Mouse (Mus musculus) lung, embryonic 15.5 days (tissue): Measurements from ENCODE around the gene Doc2g. TPM values are rescaled to one million over a fixed set of nuclear protein-coding genes. Genes with fewer than 3 reads are reported as not detected.
A peak's percentile ranks its signal among the peaks of the same experiment; 100 is the strongest.
"Not testable (repeated sequence)": the region's sequence is repeated elsewhere in the genome, so short reads cannot be mapped to it uniquely, and the experiment has no call there.

Source experiments
- ATAC-seq: fragments of 200-750 bp; cut with Nextera tagmentation; 2 replicates; pipeline ENCODE4 v1.8.0; 2017; ENCODE audit warnings: moderate number of reproducible peaks, borderline replicate concordance; ENCODE audit not compliant: low FRiP score, low TSS enrichment; ENCODE audit errors: extremely low read depth
- H3K27ac ChIP-seq: fragments of 300-500 bp; sonication (generic); 2 replicates; pipeline ENCODE4 v1.5.1; 2015; ENCODE audit warnings: moderate library complexity, mild to moderate bottlenecking, inconsistent platforms
- H3K27me3 ChIP-seq: fragments of 300-500 bp; sonication (generic); 2 replicates; pipeline ENCODE4 v1.6.1; 2015; ENCODE audit warnings: inconsistent platforms
- H3K36me3 ChIP-seq: fragments of 300-500 bp; sonication (generic); 2 replicates; pipeline ENCODE4 v1.6.1; 2015; ENCODE audit warnings: inconsistent platforms
- H3K4me1 ChIP-seq: fragments of 300-500 bp; sonication (generic); 2 replicates; pipeline ENCODE4 v1.6.1; 2015; ENCODE audit warnings: inconsistent platforms
- H3K4me2 ChIP-seq: fragments of 300-500 bp; sonication (generic); 2 replicates; pipeline ENCODE4 v1.6.1; 2015; ENCODE audit warnings: inconsistent platforms, mild to moderate bottlenecking, moderate library complexity
- H3K4me3 ChIP-seq: fragments of 300-500 bp; sonication (generic); 2 replicates; pipeline ENCODE4 v1.5.1; 2015; ENCODE audit warnings: mild to moderate bottlenecking, inconsistent platforms
- H3K9ac ChIP-seq: fragments of 300-500 bp; sonication (generic); 2 replicates; pipeline ENCODE4 v1.6.1; 2015; ENCODE audit warnings: inconsistent platforms
- H3K9me3 ChIP-seq: fragments of 300-500 bp; sonication (generic); 2 replicates; pipeline ENCODE4 v1.6.1; 2016; ENCODE audit warnings: inconsistent platforms
- WGBS: fragments of 180-500 bp; shearing (Covaris S2); methylation state at CpG from one replicate; pipeline ENCODE4 v1.1.7; 2015; 5-methylcytosine and 5-hydroxymethylcytosine counted together
- polyA plus RNA-seq: library from polyadenylated mRNA; unstranded; fragments of >200 nt; fragmentation: Nextera tagmentation; extraction: Ambion mirVana; gene quantifications from 2 replicates; pipeline ENCODE4 v1.2.1, GENCODE M21; 2015

The Doc2g gene
- polyA plus RNA-seq, result 3.6 and 4.9 TPM in 2 replicates

DNA sequence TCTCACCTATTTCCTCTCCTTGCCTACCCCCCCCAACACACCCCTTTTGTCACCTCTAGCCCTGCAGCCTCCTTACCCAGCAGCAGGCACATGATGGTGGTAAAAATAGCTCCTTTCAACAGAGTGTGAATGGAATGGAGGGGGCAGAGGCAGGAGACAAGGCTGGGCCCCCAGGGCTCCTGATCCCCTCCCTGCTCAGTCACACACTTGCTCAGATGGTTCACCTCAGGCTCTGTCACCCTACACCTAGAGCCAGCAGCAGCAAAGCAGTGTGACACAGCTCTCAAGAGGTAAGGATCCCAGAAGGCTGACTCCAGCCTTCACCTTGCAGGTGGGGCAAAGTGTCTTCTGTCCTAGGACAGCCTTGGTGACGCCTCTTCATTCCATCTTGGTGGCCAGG, at the start of gene Doc2g:
Gene Doc2g (plus strand): TSS at position 202 of the 400 bp plus-strand sequence.
- Histone ChIP-seq H3K36me3 (peaks cover 24% of the 10 kb centered on the region), H3K9me3 (no peaks in the 10 kb centered on the region), H3K27me3 (no peaks in the 10 kb centered on the region), H3K27ac (no peak within 1 kb of the TSS), H3K4me3 (no peak within 1 kb of the TSS), H3K9ac (no peak within 1 kb of the TSS), H3K4me1 (peaks cover 16% of the 10 kb centered on the region), H3K4me2 (no peak within 1 kb of the TSS)
- no peak for ATAC-seq
- WGBS, result 56% methylated on average over 1 of the region's 1 CpGs

DNA sequence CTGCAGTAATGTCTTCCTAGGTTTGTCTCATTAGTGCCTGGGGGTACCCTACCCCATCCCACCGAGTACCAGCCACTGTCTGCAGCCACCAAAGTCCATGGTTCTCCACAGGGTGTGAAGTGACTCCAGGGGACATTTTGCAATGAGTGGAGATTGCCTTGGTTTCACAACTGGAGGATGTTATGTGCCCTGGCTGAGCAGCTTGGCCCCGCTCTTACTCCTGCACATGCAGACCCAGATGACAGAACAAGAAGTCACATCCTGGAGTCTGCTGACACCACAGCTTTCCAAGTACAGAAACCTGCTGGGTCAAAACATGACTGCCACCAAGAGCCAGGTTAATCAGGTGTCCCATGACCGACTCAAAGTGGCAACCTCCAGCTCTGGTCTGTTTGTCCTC, 48.1 kb upstream of the Doc2g start:
- Histone ChIP-seq H3K36me3 (no peaks in the 10 kb centered on the region), H3K27me3 (no peaks in the 10 kb centered on the region), H3K9me3 (no peaks in the 10 kb centered on the region), H3K4me2 (no peak overlapping the region), H3K4me3 (no peak overlapping the region), H3K27ac (no peak overlapping the region), H3K9ac (no peak overlapping the region), H3K4me1 (no peaks in the 10 kb centered on the region)
- ATAC-seq, result no peak
- WGBS, result 70% methylated on average over 3 of the region's 3 CpGs

DNA sequence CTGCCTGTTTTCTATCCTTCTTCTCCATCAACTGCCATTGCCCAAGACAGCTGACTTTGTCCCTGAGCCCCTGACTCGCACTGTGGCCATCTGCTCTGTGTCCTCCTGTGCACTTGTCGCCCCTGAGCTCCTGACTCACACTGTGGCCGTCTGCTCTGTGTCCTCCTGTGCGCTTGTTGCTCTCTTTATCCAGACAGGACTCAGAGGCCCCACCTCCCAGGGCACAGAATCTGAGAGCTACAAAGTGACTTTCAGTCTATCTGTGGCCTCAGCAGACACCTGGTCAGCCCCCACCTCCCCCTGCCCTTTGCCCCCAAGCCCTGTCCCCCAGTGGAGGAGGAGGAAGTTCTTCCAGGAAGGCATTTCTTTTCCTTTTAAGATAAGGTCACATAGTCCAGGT, 47.3 kb upstream of the Doc2g start:
- no peak overlapping the region for H3K4me3 ChIP-seq
- 47% methylated on average over 4 of the region's 4 CpGs for WGBS
- H3K9me3 ChIP-seq, result no peaks in the 10 kb centered on the region
- H3K36me3 ChIP-seq, result no peaks in the 10 kb centered on the region
- H3K4me2 ChIP-seq, result no peak overlapping the region
- H3K4me1 ChIP-seq, result no peaks in the 10 kb centered on the region
- no peak for ATAC-seq
- no peak overlapping the region for H3K27ac ChIP-seq
- no peak overlapping the region for H3K9ac ChIP-seq
- H3K27me3 ChIP-seq, result no peaks in the 10 kb centered on the region

DNA sequence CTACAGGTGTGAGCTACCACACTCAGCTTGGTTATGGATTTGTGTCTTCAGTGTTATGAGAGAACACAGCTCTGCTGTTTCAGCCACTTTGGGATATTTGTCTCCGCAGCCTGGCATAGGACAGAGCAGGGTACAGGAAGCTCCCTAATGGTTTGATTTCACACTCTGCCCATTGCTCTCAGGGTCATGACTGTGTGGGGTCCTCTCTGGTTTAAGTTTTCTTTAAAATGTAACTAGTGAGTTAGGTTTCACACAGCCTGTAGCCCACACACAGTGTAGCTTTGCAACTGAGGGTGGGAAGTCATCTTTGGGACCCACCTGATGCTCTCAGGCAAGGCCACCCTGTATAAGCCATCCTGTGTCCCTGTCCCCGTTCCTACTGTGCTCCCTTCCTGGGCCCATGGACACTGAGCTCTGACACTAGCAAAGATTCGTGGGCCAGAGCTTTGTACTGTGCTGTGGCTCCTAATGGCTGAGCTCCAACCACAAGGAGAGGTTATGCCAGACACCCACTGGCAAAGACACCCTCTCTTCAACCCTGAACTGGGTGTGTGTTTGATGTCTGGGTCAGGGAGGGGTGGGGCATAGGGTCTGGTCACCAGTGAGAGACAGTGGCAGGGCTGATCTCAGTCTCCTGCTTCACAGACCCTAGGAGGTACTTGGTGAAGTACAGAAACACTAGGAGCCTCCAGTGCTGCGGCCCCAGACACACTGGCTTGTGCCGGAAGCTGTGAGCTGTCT, 45.6 kb upstream of the Doc2g start:
- not testable (repeated sequence) for H3K9ac ChIP-seq, H3K4me1 ChIP-seq, H3K27ac ChIP-seq, ATAC-seq, H3K27me3 ChIP-seq, H3K4me3 ChIP-seq, H3K9me3 ChIP-seq, H3K36me3 ChIP-seq, H3K4me2 ChIP-seq
- WGBS, result 76% methylated on average over 5 of the region's 5 CpGs

DNA sequence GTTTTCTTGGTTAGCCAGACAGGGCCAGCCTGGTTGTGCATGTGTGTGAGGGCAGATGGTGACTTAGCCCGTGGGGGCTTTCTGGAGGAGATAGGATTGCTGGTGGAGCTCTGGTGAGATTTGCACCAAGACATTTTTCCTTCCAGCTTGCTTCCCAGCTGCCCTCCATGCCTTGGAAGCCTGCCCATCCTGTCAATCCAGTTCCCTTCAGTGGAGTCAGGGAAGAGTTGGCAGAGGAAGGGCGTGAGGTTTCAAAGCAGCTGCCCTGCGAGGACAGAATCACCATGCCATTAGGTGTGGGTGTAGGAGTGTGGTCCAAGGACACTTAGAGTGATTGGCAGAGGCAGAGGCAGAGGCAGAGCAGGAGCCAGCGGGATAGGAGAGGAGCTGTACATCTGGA, 44.6 kb upstream of the Doc2g start, which contains the start of gene Aldh3b3:
Gene Aldh3b3 (plus strand): TSS at position 176 of the 400 bp plus-strand sequence.
- Histone ChIP-seq H3K4me3 (no peak within 1 kb of the TSS), H3K9ac (no peak within 1 kb of the TSS), H3K4me2 (no peak within 1 kb of the TSS), H3K27me3 (no peaks in the 10 kb centered on the region), H3K27ac (no peak within 1 kb of the TSS), H3K9me3 (no peaks in the 10 kb centered on the region), H3K36me3 (no peaks in the 10 kb centered on the region), H3K4me1 (no peaks in the 10 kb centered on the region)
- WGBS, result 46% methylated on average over 4 of the region's 4 CpGs
- ATAC-seq, result no peak

DNA sequence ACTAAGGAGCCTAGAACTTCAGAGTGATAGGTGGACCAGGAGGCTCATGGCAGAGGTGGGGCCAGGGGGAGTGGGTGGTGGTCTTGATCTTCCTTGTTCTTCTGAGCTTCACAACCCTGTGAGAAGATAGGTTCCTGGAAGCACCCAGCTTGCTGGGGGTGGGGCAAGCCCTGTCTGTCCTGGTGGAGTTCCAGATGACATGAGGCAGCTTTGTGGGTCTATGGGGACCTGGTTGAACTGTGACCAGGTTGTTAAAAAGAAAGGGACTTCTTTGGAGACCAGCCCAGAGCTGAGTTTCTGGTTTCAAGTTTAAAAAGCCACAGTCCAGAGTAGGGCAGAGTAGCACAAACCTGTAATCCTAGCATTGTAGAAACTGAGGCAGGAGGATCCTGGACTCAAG, 44.1 kb upstream of the Doc2g start:
- Histone ChIP-seq H3K9me3 (no peaks in the 10 kb centered on the region), H3K9ac (no peak overlapping the region), H3K27me3 (no peaks in the 10 kb centered on the region), H3K4me3 (no peak overlapping the region), H3K4me2 (no peak overlapping the region), H3K36me3 (no peaks in the 10 kb centered on the region), H3K4me1 (no peaks in the 10 kb centered on the region), H3K27ac (no peak overlapping the region)
- ATAC-seq, result no peak

DNA sequence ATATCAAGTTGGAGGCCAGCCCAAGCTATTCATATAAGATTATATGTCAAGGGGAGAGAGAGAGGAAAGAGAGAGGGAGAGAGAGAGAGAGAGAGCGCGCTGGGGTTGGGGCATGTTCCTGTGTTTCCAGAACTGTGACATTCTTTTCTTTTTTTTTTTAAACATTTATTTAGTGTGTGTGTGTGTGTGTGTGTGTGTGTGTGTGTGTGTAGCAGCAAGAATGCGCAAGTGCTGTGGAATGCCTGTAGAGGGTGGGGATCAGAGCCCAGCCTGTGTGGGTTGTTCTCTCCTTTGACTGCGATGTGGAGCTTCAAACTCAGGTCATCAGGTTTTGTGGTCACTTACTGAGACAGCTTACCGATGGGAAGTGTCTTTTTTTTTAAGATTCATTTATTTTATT, 42.9 kb upstream of the Doc2g start:
- H3K9ac ChIP-seq, result no peak overlapping the region
- no peaks in the 10 kb centered on the region for H3K36me3 ChIP-seq
- no peak overlapping the region for H3K4me2 ChIP-seq
- 58% methylated on average over 5 of the region's 5 CpGs for WGBS
- no peaks in the 10 kb centered on the region for H3K9me3 ChIP-seq
- H3K27ac ChIP-seq, result no peak overlapping the region
- H3K27me3 ChIP-seq, result no peaks in the 10 kb centered on the region
- H3K4me1 ChIP-seq, result no peaks in the 10 kb centered on the region
- 0 out of 2 replicates have a peak, but pooled peaks have one; percentile 8 for ATAC-seq
- H3K4me3 ChIP-seq, result no peak overlapping the region

DNA sequence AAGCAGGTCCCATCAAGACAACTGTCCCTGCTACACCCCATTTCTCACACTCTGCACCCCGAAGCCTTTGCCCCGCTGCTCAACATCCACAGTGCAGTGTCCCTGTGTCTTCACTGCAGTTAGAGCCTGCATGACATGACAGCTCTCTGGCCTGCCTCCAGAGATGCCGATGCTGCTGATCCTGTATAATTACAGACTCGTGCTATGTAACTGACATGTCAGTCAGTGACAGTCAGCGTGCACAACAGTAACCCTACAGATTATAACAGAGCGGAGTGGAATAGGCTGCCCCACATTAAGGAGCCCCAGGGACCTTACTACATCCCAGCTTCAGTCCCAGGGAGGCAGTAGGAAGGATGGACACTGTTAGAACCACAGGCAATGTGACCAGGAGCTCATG, 41.3 kb upstream of the Doc2g start:
- not testable (repeated sequence) for H3K9me3 ChIP-seq, H3K4me2 ChIP-seq, H3K27ac ChIP-seq, H3K4me1 ChIP-seq, H3K4me3 ChIP-seq, H3K36me3 ChIP-seq, ATAC-seq, H3K9ac ChIP-seq, H3K27me3 ChIP-seq
- WGBS, result 60% methylated on average over 6 of the region's 6 CpGs

DNA sequence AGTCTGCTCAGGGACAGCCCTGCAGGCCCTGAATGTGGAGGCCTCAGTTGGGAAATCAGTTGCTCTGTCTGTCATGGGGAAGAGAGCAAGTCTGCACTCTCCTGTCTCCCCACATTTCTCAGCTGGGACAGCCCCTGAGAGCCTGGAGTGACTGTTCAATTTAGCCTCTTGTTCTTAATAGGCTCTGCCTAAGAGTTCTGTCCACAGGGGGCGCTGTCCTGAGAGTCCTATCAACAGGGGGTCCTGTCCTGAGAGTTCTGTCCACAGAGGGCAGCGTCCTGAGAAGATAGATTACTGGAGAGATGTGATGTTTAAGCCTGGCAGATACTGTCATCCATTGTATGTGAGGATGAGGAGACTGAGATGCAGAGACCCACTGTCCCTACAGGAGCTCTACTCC, 40.6 kb upstream of the Doc2g start:
- Histone ChIP-seq H3K36me3 (no peaks in the 10 kb centered on the region), H3K9me3 (no peaks in the 10 kb centered on the region), H3K4me3 (no peak overlapping the region), H3K4me2 (no peak overlapping the region), H3K9ac (no peak overlapping the region), H3K27me3 (no peaks in the 10 kb centered on the region), H3K4me1 (no peaks in the 10 kb centered on the region), H3K27ac (no peak overlapping the region)
- 10% methylated on average over 2 of the region's 2 CpGs for WGBS
- no peak for ATAC-seq

DNA sequence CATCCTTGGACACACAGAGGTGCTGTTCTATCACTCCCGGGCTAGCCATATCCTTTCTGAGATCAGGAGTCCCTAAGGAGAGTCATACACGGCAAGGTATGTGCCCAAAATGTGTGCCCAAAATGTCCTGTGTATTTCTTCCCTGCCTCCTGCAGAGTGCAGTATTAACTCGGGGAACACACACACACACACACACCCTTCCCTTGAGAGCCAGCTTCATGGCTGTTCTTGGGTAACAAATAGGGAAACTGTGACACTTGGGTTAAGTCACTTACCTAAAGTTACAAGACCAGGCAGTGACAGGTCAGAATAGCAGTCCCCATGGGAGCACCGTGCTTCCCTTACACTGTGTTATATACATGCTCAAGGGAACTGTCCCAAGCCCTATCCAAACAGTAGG, 39.1 kb upstream of the Doc2g start:
- Histone ChIP-seq H3K4me2 (no peak overlapping the region), H3K9me3 (no peaks in the 10 kb centered on the region), H3K4me1 (no peaks in the 10 kb centered on the region), H3K27me3 (no peaks in the 10 kb centered on the region), H3K27ac (no peak overlapping the region), H3K9ac (no peak overlapping the region), H3K36me3 (no peaks in the 10 kb centered on the region), H3K4me3 (no peak overlapping the region)
- ATAC-seq, result no peak
- 63% methylated on average over 4 of the region's 4 CpGs for WGBS

DNA sequence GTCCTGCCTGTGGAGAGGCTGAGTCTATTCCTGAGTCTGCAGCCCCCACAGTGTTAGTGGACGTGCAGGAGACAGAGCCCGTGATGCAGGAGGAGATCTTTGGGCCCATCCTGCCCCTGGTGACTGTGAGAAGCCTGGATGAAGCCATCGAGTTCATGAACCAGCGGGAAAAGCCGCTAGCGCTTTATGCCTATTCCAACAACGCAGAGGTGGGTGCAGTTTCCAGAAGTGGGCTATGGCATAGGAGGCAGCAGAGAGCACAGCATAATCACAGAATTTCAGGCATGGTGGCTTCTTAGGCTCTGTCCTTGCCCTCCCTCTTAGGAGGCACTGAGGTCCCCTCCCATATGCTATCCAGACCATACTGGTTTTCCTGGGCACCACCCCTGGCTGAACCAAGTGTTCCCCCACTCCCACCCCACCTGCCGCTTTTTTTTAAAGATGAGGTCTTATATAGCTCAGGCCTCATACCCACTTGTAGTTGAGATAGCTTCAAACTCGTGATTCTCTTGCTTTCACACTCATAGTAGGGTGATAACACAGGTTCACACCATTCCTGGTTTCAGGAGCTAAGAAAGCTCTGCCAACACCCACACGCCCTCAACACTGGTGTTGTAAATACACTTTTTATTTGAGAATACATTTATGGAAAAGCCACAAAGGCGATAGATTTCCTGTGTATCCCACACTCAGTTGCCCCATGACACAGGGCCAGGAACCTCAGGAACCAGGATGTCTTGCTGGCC, 36.6 kb upstream of the Doc2g start:
- no peaks in the 10 kb centered on the region for H3K4me1 ChIP-seq
- H3K27me3 ChIP-seq, result no peaks in the 10 kb centered on the region
- H3K27ac ChIP-seq, result no peak overlapping the region
- ATAC-seq, result no peak
- no peaks in the 10 kb centered on the region for H3K9me3 ChIP-seq
- no peak overlapping the region for H3K9ac ChIP-seq
- H3K4me3 ChIP-seq, result no peak overlapping the region
- no peaks in the 10 kb centered on the region for H3K36me3 ChIP-seq
- no peak overlapping the region for H3K4me2 ChIP-seq
- WGBS, result 63% methylated on average over 11 of the region's 11 CpGs

DNA sequence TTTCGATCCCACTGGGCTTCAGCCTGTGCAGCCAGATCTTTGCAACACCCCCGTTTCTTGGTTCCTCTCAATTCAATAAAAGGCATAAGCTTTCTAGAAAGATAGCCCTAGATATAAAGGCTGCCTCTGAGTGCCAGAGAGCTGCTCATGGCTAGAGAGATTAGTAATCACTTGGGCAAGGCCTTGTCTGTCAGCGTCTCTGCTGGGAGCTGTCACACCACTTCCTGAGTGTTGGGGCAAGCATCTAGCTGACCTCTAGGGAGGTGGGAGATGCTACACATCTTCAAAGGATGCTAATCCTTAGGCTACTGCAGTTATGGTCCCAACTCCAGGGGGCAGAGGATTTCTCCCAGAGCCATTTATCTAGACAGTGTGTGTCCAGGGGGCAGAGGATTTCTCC, 35.9 kb upstream of the Doc2g start:
- no peak for ATAC-seq
- Histone ChIP-seq H3K36me3 (no peaks in the 10 kb centered on the region), H3K9me3 (no peaks in the 10 kb centered on the region), H3K4me2 (no peak overlapping the region), H3K27ac (no peak overlapping the region), H3K4me1 (0 out of 2 replicates have a peak, but pooled peaks cover under 1% of the 10 kb centered on the region), H3K4me3 (no peak overlapping the region), H3K27me3 (no peaks in the 10 kb centered on the region), H3K9ac (no peak overlapping the region)
- 36% methylated on average over 3 of the region's 3 CpGs for WGBS
